Mouse (Mus musculus) ZHBTc4 (cell line): ENCODE data around the gene Chl1.
A peak's percentile ranks its signal among the peaks of the same experiment; 100 is the strongest.

ENCODE experiments used
- DNase-seq: peaks from one replicate; pipeline ENCODE4 v3.0.0-alpha.2; 2011; ENCODE audit warnings: low read depth, low spot score

Gene Chl1

GRCm38 (mm10) chr6:103665206-103665605 is 154.8 kb downstream of the Chl1 start:
- DNase-seq: no peak

GRCm38 (mm10) chr6:103665677-103666316 is 155.4 kb downstream of the Chl1 start:
- no peak for DNase-seq

- no peak for DNase-seq
Measured at GRCm38 (mm10) chr6:103673111-103673510, 162.7 kb downstream of the Chl1 start.

- no peak for DNase-seq
Measured at GRCm38 (mm10) chr6:103674332-103674731, 163.9 kb downstream of the Chl1 start.

- DNase-seq: no peak
Measured at GRCm38 (mm10) chr6:103675145-103675544, 164.8 kb downstream of the Chl1 start.

GRCm38 (mm10) chr6:103676664-103677063 is 166.3 kb downstream of the Chl1 start:
- DNase-seq: no peak

- DNase-seq: no peak
Measured at GRCm38 (mm10) chr6:103677072-103677471, 166.7 kb downstream of the Chl1 start.

GRCm38 (mm10) chr6:103682854-103683574 is 172.6 kb downstream of the Chl1 start:
- peak; percentile 65 for DNase-seq

- no peak for DNase-seq
Measured at GRCm38 (mm10) chr6:103692511-103692910, 182.1 kb downstream of the Chl1 start.

GRCm38 (mm10) chr6:103697349-103698028 is 187.1 kb downstream of the Chl1 start:
- peak; percentile 35 for DNase-seq

GRCm38 (mm10) chr6:103699482-103699881 is 189.1 kb downstream of the Chl1 start:
- DNase-seq: no peak

GRCm38 (mm10) chr6:103699895-103700294 is 189.5 kb downstream of the Chl1 start:
- no peak for DNase-seq

GRCm38 (mm10) chr6:103700336-103700735 is 189.9 kb downstream of the Chl1 start:
- DNase-seq: no peak

GRCm38 (mm10) chr6:103706366-103706765 is 196.0 kb downstream of the Chl1 start:
- no peak for DNase-seq

GRCm38 (mm10) chr6:103739291-103739690 is 228.9 kb downstream of the Chl1 start:
- DNase-seq: no peak

GRCm38 (mm10) chr6:103742784-103743183 is 232.4 kb downstream of the Chl1 start:
- DNase-seq: no peak

GRCm38 (mm10) chr6:103746103-103746502 is 235.7 kb downstream of the Chl1 start:
- peak; percentile 64 for DNase-seq

GRCm38 (mm10) chr6:103749122-103749773 is 238.9 kb downstream of the Chl1 start:
- no peak for DNase-seq

- peak; percentile 68 for DNase-seq
Measured at GRCm38 (mm10) chr6:103753891-103754290, 243.5 kb downstream of the Chl1 start.

- DNase-seq: no peak
Measured at GRCm38 (mm10) chr6:103766830-103767229, 256.4 kb downstream of the Chl1 start.

GRCm38 (mm10) chr6:103781058-103781457 is 270.7 kb downstream of the Chl1 start:
- DNase-seq: no peak

GRCm38 (mm10) chr6:103791077-103791632 is 280.8 kb downstream of the Chl1 start:
- DNase-seq: no peak
